Mouse (Mus musculus) hindbrain, embryonic 13.5 days (tissue): ENCODE data around the gene Slc12a8. TPM values are rescaled to one million over a fixed set of nuclear protein-coding genes. Genes with fewer than 3 reads are reported as not detected.

ENCODE experiments used
- ATAC-seq: fragments of 200-750 bp; cut with Nextera tagmentation; 2 replicates; pipeline ENCODE4 v1.8.0; 2017; ENCODE audit warnings: moderate TSS enrichment; ENCODE audit not compliant: low FRiP score
- H3K27ac ChIP-seq: fragments of 300-500 bp; sonication (generic); 2 replicates; pipeline ENCODE4 v1.5.1; 2015; ENCODE audit warnings: inconsistent platforms, mild to moderate bottlenecking, moderate library complexity
- H3K27me3 ChIP-seq: fragments of 300-500 bp; sonication (generic); 2 replicates; pipeline ENCODE4 v1.6.1; 2015; ENCODE audit warnings: mild to moderate bottlenecking, inconsistent platforms
- H3K36me3 ChIP-seq: fragments of 300-500 bp; sonication (generic); 2 replicates; pipeline ENCODE4 v1.6.1; 2015; ENCODE audit warnings: mild to moderate bottlenecking, inconsistent platforms
- H3K4me1 ChIP-seq: fragments of 300-500 bp; sonication (generic); replicated peaks from 2 replicates; pipeline ENCODE4 v1.6.1; 2015; ENCODE audit warnings: inconsistent platforms
- H3K4me2 ChIP-seq: fragments of 300-500 bp; sonication (generic); 2 replicates; pipeline ENCODE4 v1.6.1; 2015; ENCODE audit warnings: inconsistent platforms, mild to moderate bottlenecking, moderate library complexity
- H3K4me3 ChIP-seq: fragments of 300-500 bp; sonication (generic); 2 replicates; pipeline ENCODE4 v1.5.1; 2015; ENCODE audit warnings: mild to moderate bottlenecking, inconsistent platforms
- H3K9ac ChIP-seq: fragments of 300-500 bp; sonication (generic); 2 replicates; pipeline ENCODE4 v1.6.1; 2015; ENCODE audit warnings: mild to moderate bottlenecking, inconsistent platforms
- H3K9me3 ChIP-seq: fragments of 300-500 bp; sonication (generic); 2 replicates; pipeline ENCODE4 v1.6.1; 2016; ENCODE audit warnings: inconsistent platforms
- WGBS: fragments of 180-500 bp; shearing (Covaris S2); methylation state at CpG from one replicate; pipeline ENCODE4 v1.1.7; 2015; 5-methylcytosine and 5-hydroxymethylcytosine counted together
- polyA plus RNA-seq: library from polyadenylated mRNA; unstranded; fragments of >200 nt; fragmentation: Nextera tagmentation; extraction: Ambion mirVana; gene quantifications from 2 replicates; pipeline ENCODE4 v1.2.1, GENCODE M21; 2015

Slc12a8 gene
- polyA plus RNA-seq, 1 experiment from 2014 or later, result 0.62 TPM

DNA sequence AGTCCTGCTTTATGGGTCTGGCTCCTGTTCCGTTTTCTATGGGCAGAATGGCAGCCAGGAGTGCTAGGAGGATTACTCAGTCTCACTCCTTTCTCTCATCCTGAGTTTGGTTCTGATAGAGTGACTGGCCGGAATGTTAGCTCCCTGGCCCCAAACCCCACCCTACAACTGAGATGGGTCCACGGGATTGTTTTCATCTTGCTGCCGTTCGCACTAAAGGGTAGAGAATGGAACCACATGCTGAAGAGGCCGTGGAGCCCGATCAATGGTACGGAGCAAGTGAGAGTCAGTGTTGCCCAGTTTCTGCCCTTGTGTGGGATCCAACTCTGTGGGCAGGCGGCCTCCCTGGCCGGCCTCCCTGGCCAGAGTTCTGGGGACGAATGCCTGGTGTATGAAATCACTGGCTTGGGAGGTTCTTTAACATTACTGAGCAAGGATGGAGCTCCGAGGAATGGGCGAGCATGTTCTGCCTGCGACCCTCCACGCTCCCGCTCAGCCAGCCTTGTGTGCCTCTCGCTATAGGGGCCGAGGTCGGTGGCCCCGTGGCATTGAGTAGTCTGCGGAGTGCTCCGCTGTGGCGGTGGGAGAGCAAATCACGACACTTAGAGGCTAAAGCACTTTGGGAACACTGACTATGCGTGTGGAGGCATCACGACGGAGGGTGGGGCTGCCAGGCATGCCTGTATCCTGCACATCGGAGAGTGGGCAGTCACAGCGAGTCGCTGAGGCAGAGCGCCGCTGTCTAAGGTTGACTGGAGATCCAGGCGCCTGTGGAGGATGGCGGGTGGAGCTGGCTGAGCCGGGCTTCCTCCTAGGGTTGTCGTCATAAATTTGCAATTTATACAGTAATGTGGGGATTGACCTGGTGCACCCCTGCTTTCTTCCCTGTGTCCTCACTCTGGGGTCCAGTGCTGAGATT lies 59.4 kb downstream of the Slc12a8 start:
- Histone ChIP-seq H3K27ac (no peak overlapping the region), H3K4me1 (peaks cover 13% of the 10 kb centered on the region), H3K4me2 (no peak overlapping the region), H3K9me3 (no peaks in the 10 kb centered on the region), H3K4me3 (no peak overlapping the region), H3K36me3 (no peaks in the 10 kb centered on the region), H3K9ac (no peak overlapping the region), H3K27me3 (no peaks in the 10 kb centered on the region)
- 74% methylated on average over 36 of the region's 36 CpGs for WGBS
- ATAC-seq, result no peak

GRCm38 (mm10) chr16:33578462-33578861 lies 61.3 kb downstream of the Slc12a8 start:
- Histone ChIP-seq H3K36me3 (no peaks in the 10 kb centered on the region), H3K9ac (no peak overlapping the region), H3K4me3 (no peak overlapping the region), H3K27ac (no peak overlapping the region), H3K4me2 (no peak overlapping the region), H3K27me3 (no peaks in the 10 kb centered on the region), H3K9me3 (no peaks in the 10 kb centered on the region), H3K4me1 (peaks cover 17% of the 10 kb centered on the region)
- WGBS, result 94% methylated on average over 3 of the region's 3 CpGs
- no peak for ATAC-seq

DNA sequence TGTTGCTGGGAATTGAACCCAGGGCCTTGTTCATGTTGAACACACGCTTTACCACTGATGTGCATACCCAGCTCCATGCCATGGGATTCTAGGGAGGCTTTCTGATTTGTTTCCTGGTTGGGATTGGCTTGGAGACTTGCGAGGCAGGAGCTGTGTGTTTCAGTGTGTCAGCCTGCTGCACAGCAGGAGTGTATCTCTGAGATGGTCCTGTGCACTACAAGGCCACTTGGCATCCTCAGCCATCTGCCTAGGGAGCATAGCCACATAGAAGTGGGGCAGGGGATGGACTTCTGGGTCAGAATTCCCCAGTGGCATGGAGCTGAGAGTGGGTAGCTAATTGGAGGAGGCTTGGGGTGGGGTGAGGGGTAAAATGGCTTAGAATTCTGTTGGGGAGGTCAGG lies 63.2 kb downstream of the Slc12a8 start:
- 87% methylated on average over 2 of the region's 2 CpGs for WGBS
- no peaks in the 10 kb centered on the region for H3K27me3 ChIP-seq

GRCm38 (mm10) chr16:33580736-33581241 lies 63.7 kb downstream of the Slc12a8 start:
- no peak overlapping the region for H3K4me3 ChIP-seq
- H3K9me3 ChIP-seq, result no peaks in the 10 kb centered on the region
- peak overlapping the region; percentile 73 for H3K27ac ChIP-seq
- H3K4me2 ChIP-seq, result no peak overlapping the region
- peaks cover 40% of the 10 kb centered on the region for H3K4me1 ChIP-seq
- H3K27me3 ChIP-seq, result no peaks in the 10 kb centered on the region
- ATAC-seq, result 0 out of 2 replicates have a peak, but pooled peaks have one; percentile 29
- no peaks in the 10 kb centered on the region for H3K36me3 ChIP-seq
- H3K9ac ChIP-seq, result no peak overlapping the region

More for the DNA sequence above, 63.2 kb downstream of the Slc12a8 start:
- Histone ChIP-seq H3K4me2 (no peak overlapping the region), H3K4me3 (no peak overlapping the region), H3K4me1 (peaks cover 35% of the 10 kb centered on the region), H3K9me3 (no peaks in the 10 kb centered on the region), H3K27ac (peak overlapping the region; percentile 73), H3K9ac (no peak overlapping the region), H3K36me3 (no peaks in the 10 kb centered on the region)
- ATAC-seq, result no peak

GRCm38 (mm10) chr16:33581661-33582099 lies 64.6 kb downstream of the Slc12a8 start:
- no peak overlapping the region for H3K4me3 ChIP-seq
- WGBS, result 67% methylated on average over 4 of the region's 4 CpGs
- 0 out of 2 replicates have a peak overlapping the region, but pooled peaks have one; percentile 73 for H3K27ac ChIP-seq
- no peaks in the 10 kb centered on the region for H3K27me3 ChIP-seq
- H3K4me2 ChIP-seq, result no peak overlapping the region
- peaks cover 42% of the 10 kb centered on the region for H3K4me1 ChIP-seq
- H3K9me3 ChIP-seq, result no peaks in the 10 kb centered on the region
- no peak overlapping the region for H3K9ac ChIP-seq
- H3K36me3 ChIP-seq, result no peaks in the 10 kb centered on the region
- ATAC-seq, result no peak

DNA sequence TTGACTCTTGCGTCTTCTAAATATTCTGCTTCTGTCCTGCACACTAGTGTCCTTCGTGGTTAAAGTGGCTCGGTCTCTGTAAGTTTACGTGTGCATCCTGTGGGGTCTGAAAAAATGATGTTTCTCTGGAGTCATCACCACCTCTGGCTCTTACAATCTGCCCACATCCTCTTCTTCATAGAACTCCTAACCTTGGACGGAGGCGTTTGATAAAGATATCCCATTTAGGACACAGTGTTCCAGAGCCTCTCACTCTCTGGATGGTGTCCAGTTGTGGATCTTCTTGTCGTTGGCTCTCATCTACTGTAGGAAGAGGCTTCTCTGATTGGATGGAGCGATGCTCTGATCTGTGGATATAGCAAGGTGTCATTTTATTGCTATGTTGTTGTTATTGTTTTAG lies 65.4 kb downstream of the Slc12a8 start:
- Histone ChIP-seq H3K4me3 (no peak overlapping the region), H3K4me1 (peaks cover 46% of the 10 kb centered on the region), H3K27ac (no peak overlapping the region), H3K4me2 (no peak overlapping the region), H3K36me3 (no peaks in the 10 kb centered on the region), H3K9me3 (no peaks in the 10 kb centered on the region), H3K9ac (no peak overlapping the region), H3K27me3 (no peaks in the 10 kb centered on the region)
- no peak for ATAC-seq
- WGBS, result 96% methylated on average over 8 of the region's 8 CpGs

DNA sequence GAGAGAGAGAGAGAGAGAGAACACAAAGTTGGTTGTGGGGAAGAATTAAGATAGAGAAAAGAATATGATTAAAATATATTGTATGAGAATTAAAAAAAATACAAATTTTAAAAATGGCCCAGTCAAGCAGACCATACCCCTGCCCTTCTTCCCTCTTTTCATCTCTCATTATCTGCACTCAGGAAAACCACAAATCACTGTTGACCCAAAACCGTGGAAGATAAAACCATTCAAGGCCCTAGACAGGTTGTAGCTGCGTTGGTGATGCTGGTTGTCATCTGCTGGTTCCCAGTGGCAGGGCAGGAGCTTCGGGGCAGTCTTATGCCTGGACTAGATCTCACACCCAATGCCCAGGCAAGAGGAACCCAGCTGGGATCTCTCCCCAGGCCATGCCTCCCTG lies 66.2 kb downstream of the Slc12a8 start:
- peak overlapping the region; percentile 60 for H3K27ac ChIP-seq
- peaks cover 46% of the 10 kb centered on the region for H3K4me1 ChIP-seq
- no peaks in the 10 kb centered on the region for H3K27me3 ChIP-seq
- H3K4me3 ChIP-seq, result no peak overlapping the region
- H3K4me2 ChIP-seq, result no peak overlapping the region
- no peak overlapping the region for H3K9ac ChIP-seq
- no peaks in the 10 kb centered on the region for H3K9me3 ChIP-seq
- WGBS, result 68% methylated on average over 3 of the region's 3 CpGs
- no peaks in the 10 kb centered on the region for H3K36me3 ChIP-seq
- ATAC-seq, result no peak

GRCm38 (mm10) chr16:33583881-33584454 lies 66.8 kb downstream of the Slc12a8 start:
- peak overlapping the region; percentile 35 for H3K9ac ChIP-seq
- peak overlapping the region; percentile 60 for H3K27ac ChIP-seq
- ATAC-seq, result peak; percentile 36; the same call in 1 of the 2 replicates
- H3K4me1 ChIP-seq, result peaks cover 49% of the 10 kb centered on the region
- peak overlapping the region; percentile 48 for H3K4me2 ChIP-seq
- H3K9me3 ChIP-seq, result no peaks in the 10 kb centered on the region
- H3K27me3 ChIP-seq, result no peaks in the 10 kb centered on the region
- no peaks in the 10 kb centered on the region for H3K36me3 ChIP-seq
- WGBS, result 24% methylated on average over 19 of the region's 19 CpGs
- H3K4me3 ChIP-seq, result peak overlapping the region; percentile 19; the same call in 1 of the 2 replicates

DNA sequence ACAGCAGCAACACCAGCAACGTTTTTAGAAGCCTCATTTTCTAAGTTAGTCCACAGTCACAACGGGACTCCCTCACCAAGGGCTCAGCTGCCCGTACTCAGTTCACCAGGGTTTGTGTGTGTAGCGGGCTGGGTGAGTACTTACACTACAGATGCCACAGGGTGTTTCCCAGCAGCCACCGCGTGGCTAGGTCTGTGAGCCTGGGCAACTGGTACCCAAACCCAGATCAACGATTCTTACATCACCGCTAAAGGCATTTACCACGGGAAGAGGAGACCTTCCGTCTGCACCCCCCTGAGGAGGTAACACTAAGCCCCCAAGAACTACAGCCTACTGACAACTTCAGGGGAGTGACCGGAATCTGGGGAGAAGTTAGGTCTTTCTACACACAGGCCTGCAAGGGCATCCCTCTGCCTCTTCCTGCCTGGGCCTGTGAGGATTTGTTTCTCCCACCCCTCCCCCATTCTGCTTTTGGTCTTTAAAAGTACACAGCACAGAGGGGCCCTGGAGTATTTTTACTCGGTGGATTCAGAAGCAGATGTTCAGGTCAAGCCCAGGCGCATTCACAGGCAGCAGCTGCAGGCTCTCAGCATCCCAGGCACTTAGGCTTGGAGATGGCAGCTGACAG lies 67.4 kb downstream of the Slc12a8 start:
- Histone ChIP-seq H3K9ac (peak overlapping the region; percentile 35; the same call in 1 of the 2 replicates), H3K4me2 (peak overlapping the region; percentile 48), H3K9me3 (no peaks in the 10 kb centered on the region), H3K36me3 (no peaks in the 10 kb centered on the region), H3K4me1 (peaks cover 54% of the 10 kb centered on the region), H3K4me3 (peak overlapping the region; percentile 19; the same call in 1 of the 2 replicates), H3K27me3 (no peaks in the 10 kb centered on the region), H3K27ac (peak overlapping the region; percentile 60)
- ATAC-seq, result peak; percentile 21; the same call in 1 of the 2 replicates
- WGBS, result 14% methylated on average over 13 of the region's 13 CpGs

DNA sequence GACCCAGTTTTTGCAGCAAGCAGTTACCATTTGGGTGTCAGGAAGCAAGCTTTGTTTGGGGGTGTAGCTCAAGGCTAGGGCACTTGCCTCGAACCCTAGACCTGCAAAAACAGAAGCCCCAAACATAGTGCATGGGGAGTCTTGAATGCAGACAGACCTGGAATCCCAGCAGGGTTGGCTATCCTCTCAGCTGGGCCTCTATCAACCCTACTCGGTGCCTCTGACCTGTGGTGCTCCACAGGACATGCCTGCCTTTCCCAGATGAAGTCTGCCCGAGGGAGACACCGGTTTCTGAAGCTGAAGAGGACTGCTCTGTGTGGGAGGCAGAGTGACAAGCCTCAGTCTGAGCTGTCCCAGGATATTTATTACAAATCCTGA lies 67.9 kb downstream of the Slc12a8 start:
- no peaks in the 10 kb centered on the region for H3K27me3 ChIP-seq
- no peak overlapping the region for H3K4me2 ChIP-seq
- 16% methylated on average over 4 of the region's 4 CpGs for WGBS
- H3K4me1 ChIP-seq, result peaks cover 53% of the 10 kb centered on the region
- H3K4me3 ChIP-seq, result no peak overlapping the region
- H3K36me3 ChIP-seq, result no peaks in the 10 kb centered on the region
- H3K9ac ChIP-seq, result no peak overlapping the region
- peak overlapping the region; percentile 60 for H3K27ac ChIP-seq
- no peaks in the 10 kb centered on the region for H3K9me3 ChIP-seq
- ATAC-seq, result no peak

- 76% methylated on average over 16 of the region's 16 CpGs for WGBS
- Histone ChIP-seq H3K9ac (no peak overlapping the region), H3K27ac (no peak overlapping the region), H3K36me3 (no peaks in the 10 kb centered on the region), H3K4me1 (peaks cover 39% of the 10 kb centered on the region), H3K4me2 (no peak overlapping the region), H3K9me3 (no peaks in the 10 kb centered on the region), H3K4me3 (no peak overlapping the region), H3K27me3 (no peaks in the 10 kb centered on the region)
- ATAC-seq, result no peak
These were observed 70.4 kb downstream of the Slc12a8 start for GRCm38 (mm10) chr16:33587283-33588127.
